Mouse (Mus musculus) heart, embryonic 11.5 days (tissue): Measurements from ENCODE around the gene Kcnq1. TPM values are rescaled to one million over a fixed set of nuclear protein-coding genes. Genes with fewer than 3 reads are reported as not detected.

ENCODE experiments used
- ATAC-seq: fragments of 200-750 bp; cut with Nextera tagmentation; replicated peaks from 2 replicates; pipeline ENCODE4 v1.8.0; 2017; ENCODE audit warnings: moderate library complexity; ENCODE audit not compliant: insufficient number of reproducible peaks, low FRiP score, low TSS enrichment
- H3K27ac ChIP-seq: fragments of 300-500 bp; sonication (generic); 2 replicates; pipeline ENCODE4 v1.5.1; 2014; ENCODE audit warnings: mild to moderate bottlenecking, low read depth, low read length
- H3K27me3 ChIP-seq: fragments of 300-500 bp; sonication (generic); 2 replicates; pipeline ENCODE4 v1.6.1; 2014; ENCODE audit warnings: mild to moderate bottlenecking, low read length, mixed read lengths; ENCODE audit not compliant: control insufficient read depth, insufficient read depth
- H3K36me3 ChIP-seq: fragments of 300-500 bp; sonication (generic); 2 replicates; pipeline ENCODE4 v1.6.1; 2014; ENCODE audit warnings: mild to moderate bottlenecking, low read length, moderate library complexity, mixed read lengths; ENCODE audit not compliant: control insufficient read depth, insufficient read depth
- H3K4me1 ChIP-seq: fragments of 300-500 bp; sonication (generic); 2 replicates; pipeline ENCODE4 v1.6.1; 2014; ENCODE audit warnings: low read length; ENCODE audit not compliant: control insufficient read depth, insufficient read depth
- H3K4me2 ChIP-seq: fragments of 300-500 bp; sonication (generic); 2 replicates; pipeline ENCODE4 v1.6.1; 2014; ENCODE audit warnings: mild to moderate bottlenecking, moderate library complexity
- H3K4me3 ChIP-seq: fragments of 300-500 bp; sonication (generic); 2 replicates; pipeline ENCODE4 v1.5.1; 2014; ENCODE audit warnings: low read depth, low read length
- H3K9ac ChIP-seq: fragments of 300-500 bp; sonication (generic); 2 replicates; pipeline ENCODE4 v1.6.1; 2014; ENCODE audit warnings: mild to moderate bottlenecking, low read depth, low read length, moderate library complexity
- H3K9me3 ChIP-seq: fragments of 300-500 bp; sonication (generic); replicated peaks from 2 replicates; pipeline ENCODE4 v1.6.1; 2016; ENCODE audit warnings: low read length; ENCODE audit not compliant: control insufficient read depth
- WGBS: fragments of 180-500 bp; shearing (Covaris S2); extraction: QIAGEN DNeasy Blood & Tissue Kit; methylation state at CpG from one replicate; pipeline ENCODE4 v1.1.7; 2014; ENCODE audit not compliant: insufficient replicate concordance; 5-methylcytosine and 5-hydroxymethylcytosine counted together
- polyA plus RNA-seq: library from polyadenylated mRNA; unstranded; fragments of >200 nt; fragmentation: Nextera tagmentation; extraction: Ambion mirVana; gene quantifications from 2 replicates; pipeline ENCODE4 v1.2.1, GENCODE M21; 2014

Gene Kcnq1
- polyA plus RNA-seq, 1 experiment from 2014 or later, result 9.2 TPM

- Histone ChIP-seq H3K27me3 (no peaks in the 10 kb centered on the region), H3K27ac (no peak overlapping the region), H3K36me3 (no peaks in the 10 kb centered on the region), H3K4me1 (peaks cover 56% of the 10 kb centered on the region), H3K4me2 (no peak overlapping the region), H3K4me3 (no peak overlapping the region), H3K9me3 (no peaks in the 10 kb centered on the region), H3K9ac (no peak overlapping the region)
- 76% methylated on average over 4 of the region's 4 CpGs for WGBS
- ATAC-seq, result no peak
Observed at GRCm38 (mm10) chr7:143263966-143264365, 157.8 kb downstream of the Kcnq1 start.

GRCm38 (mm10) chr7:143265386-143265785 is 159.2 kb downstream of the Kcnq1 start:
- Histone ChIP-seq H3K27me3 (no peaks in the 10 kb centered on the region), H3K36me3 (no peaks in the 10 kb centered on the region), H3K4me1 (peaks cover 57% of the 10 kb centered on the region), H3K4me2 (no peak overlapping the region), H3K27ac (no peak overlapping the region), H3K9me3 (no peaks in the 10 kb centered on the region), H3K4me3 (no peak overlapping the region), H3K9ac (no peak overlapping the region)
- 56% methylated on average over 11 of the region's 11 CpGs for WGBS
- ATAC-seq, result no peak

GRCm38 (mm10) chr7:143265829-143266438 is 159.8 kb downstream of the Kcnq1 start:
- 67% methylated on average over 8 of the region's 8 CpGs for WGBS
- Histone ChIP-seq H3K4me2 (no peak overlapping the region), H3K9ac (peak overlapping the region; percentile 10; the same call in 1 of the 2 replicates), H3K27ac (peak overlapping the region; percentile 6; the same call in 1 of the 2 replicates), H3K9me3 (no peaks in the 10 kb centered on the region), H3K4me1 (peaks cover 57% of the 10 kb centered on the region), H3K4me3 (no peak overlapping the region), H3K36me3 (no peaks in the 10 kb centered on the region), H3K27me3 (no peaks in the 10 kb centered on the region)
- ATAC-seq, result no peak

- Histone ChIP-seq H3K9ac (no peak overlapping the region), H3K4me1 (peaks cover 21% of the 10 kb centered on the region), H3K36me3 (no peaks in the 10 kb centered on the region), H3K4me2 (no peak overlapping the region), H3K4me3 (no peak overlapping the region), H3K27me3 (no peaks in the 10 kb centered on the region), H3K9me3 (no peaks in the 10 kb centered on the region), H3K27ac (no peak overlapping the region)
- ATAC-seq, result no peak
- 75% methylated on average over 4 of the region's 4 CpGs for WGBS
Observed at GRCm38 (mm10) chr7:143273747-143274146, 167.6 kb downstream of the Kcnq1 start.

- Histone ChIP-seq H3K36me3 (no peaks in the 10 kb centered on the region), H3K4me1 (peaks cover 18% of the 10 kb centered on the region), H3K4me2 (no peak overlapping the region), H3K27me3 (no peaks in the 10 kb centered on the region), H3K9me3 (no peaks in the 10 kb centered on the region), H3K9ac (no peak overlapping the region), H3K4me3 (no peak overlapping the region), H3K27ac (no peak overlapping the region)
- 75% methylated on average over 7 of the region's 7 CpGs for WGBS
- no peak for ATAC-seq
Observed at GRCm38 (mm10) chr7:143275030-143275429, 168.9 kb downstream of the Kcnq1 start.

GRCm38 (mm10) chr7:143283625-143284024 is 177.5 kb downstream of the Kcnq1 start:
- Histone ChIP-seq H3K4me2 (no peak overlapping the region), H3K9ac (no peak overlapping the region), H3K4me3 (no peak overlapping the region), H3K4me1 (peaks cover 57% of the 10 kb centered on the region), H3K27ac (peak overlapping the region; percentile 41; the same call in 1 of the 2 replicates), H3K27me3 (no peaks in the 10 kb centered on the region), H3K9me3 (no peaks in the 10 kb centered on the region), H3K36me3 (0 out of 2 replicates have a peak, but pooled peaks cover 2% of the 10 kb centered on the region)
- WGBS, result 42% methylated on average over 2 of the region's 2 CpGs
- ATAC-seq, result no peak; the same call in 1 of the 2 replicates

- Histone ChIP-seq H3K27ac (no peak overlapping the region), H3K27me3 (no peaks in the 10 kb centered on the region), H3K36me3 (0 out of 2 replicates have a peak, but pooled peaks cover 2% of the 10 kb centered on the region), H3K4me1 (peaks cover 69% of the 10 kb centered on the region), H3K4me3 (no peak overlapping the region), H3K9me3 (no peaks in the 10 kb centered on the region), H3K9ac (no peak overlapping the region), H3K4me2 (no peak overlapping the region)
- no peak for ATAC-seq
- WGBS, result 18% methylated on average over 1 of the region's 1 CpGs
Observed at GRCm38 (mm10) chr7:143284866-143285265, 178.7 kb downstream of the Kcnq1 start.

- no peak for ATAC-seq
- no peak overlapping the region for H3K9ac ChIP-seq
- H3K27me3 ChIP-seq, result no peaks in the 10 kb centered on the region
- no peaks in the 10 kb centered on the region for H3K9me3 ChIP-seq
- H3K4me3 ChIP-seq, result no peak overlapping the region
- H3K27ac ChIP-seq, result no peak overlapping the region
- no peak overlapping the region for H3K4me2 ChIP-seq
- WGBS, result 68% methylated on average over 3 of the region's 3 CpGs
- H3K4me1 ChIP-seq, result peaks cover 75% of the 10 kb centered on the region
- 0 out of 2 replicates have a peak, but pooled peaks cover 3% of the 10 kb centered on the region for H3K36me3 ChIP-seq
Observed at GRCm38 (mm10) chr7:143285440-143285839, 179.3 kb downstream of the Kcnq1 start.
